Mouse (Mus musculus) liver, embryonic 14.5 days (tissue): ENCODE measurements around the gene Dstn.

Source experiments
- CTCF ChIP-seq: IDR thresholded peaks from 2 replicates; pipeline ENCODE4 v1.5.1; 2016; ENCODE audit warnings: antibody characterized with exemption, low read depth, control low read depth
- EP300 ChIP-seq: IDR thresholded peaks from 2 replicates; pipeline ENCODE4 v1.6.1; 2016; ENCODE audit warnings: antibody characterized with exemption, low read depth

GRCm38 (mm10) chr2:143904896-143905295 is 10.2 kb upstream of the Dstn start:
- TF ChIP-seq CTCF = no peak
- TF ChIP-seq EP300 = no peak
